Mouse (Mus musculus) bone marrow macrophage, adult 2 months (primary cell): ENCODE measurements around the gene Dvl2.

Experiments
- CTCF ChIP-seq: IDR thresholded peaks from 2 replicates; pipeline ENCODE4 v1.5.1; 2012; ENCODE audit warnings: low read depth, mild to moderate bottlenecking, low read length, moderate library complexity
- POLR2A ChIP-seq: IDR thresholded peaks from 2 replicates; pipeline ENCODE4 v1.6.1; 2012; ENCODE audit warnings: mild to moderate bottlenecking, low read depth, low read length, borderline replicate concordance

GRCm38 (mm10) chr11:70043665-70044064 lies 43.3 kb downstream of the Dvl2 start:
- TF ChIP-seq CTCF (no peak), POLR2A (no peak)
